Mouse (Mus musculus): ENCODE data around the gene Gm20388.

Gene Gm20388

DNA sequence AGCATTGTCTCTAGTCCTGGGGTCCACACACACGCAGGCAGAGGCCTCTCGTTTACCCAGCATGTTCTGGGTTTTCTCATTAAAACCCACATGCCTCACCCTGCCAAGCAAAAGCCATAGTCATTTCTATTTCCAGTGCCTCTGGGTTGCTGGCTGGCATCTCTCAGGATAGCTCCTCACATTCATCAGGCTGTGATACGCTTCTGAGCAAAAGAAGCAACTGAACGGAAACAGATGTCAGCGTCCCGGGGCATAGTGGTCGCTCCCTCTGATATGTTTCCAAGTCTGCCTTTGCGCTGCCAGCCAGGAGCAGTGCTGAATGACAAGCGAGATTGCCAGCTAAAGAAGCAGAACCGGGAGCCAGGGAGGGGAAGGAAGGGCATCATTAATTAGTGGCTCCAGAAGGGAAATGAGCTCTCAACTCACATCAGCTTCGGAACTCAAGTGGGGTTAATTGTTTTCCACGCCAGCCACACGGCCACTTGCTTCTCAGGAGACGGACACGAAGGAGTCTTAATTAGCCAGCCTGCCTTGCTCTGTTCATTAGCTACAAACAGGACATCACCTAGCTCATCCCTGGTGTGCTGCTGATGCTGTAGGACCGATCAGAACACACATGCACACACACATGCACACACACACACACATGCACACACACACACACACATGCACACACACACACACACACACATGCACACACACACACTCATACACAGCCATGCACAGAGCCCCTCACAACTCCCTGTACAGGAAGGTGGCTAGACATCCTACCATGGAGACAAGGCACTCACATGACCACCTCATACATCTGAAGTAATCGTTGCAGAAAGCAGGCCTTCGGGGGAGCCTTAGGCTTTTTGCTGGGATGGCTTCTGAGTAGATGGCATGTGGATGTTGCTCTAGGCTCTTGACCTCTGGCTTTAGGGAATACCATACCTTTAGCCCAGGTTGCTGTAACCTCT lies 4160.0 kb downstream of the Gm20388 start:
- DNase-seq (ENCODE audit: extremely low spot score, low spot score): no peak

DNA sequence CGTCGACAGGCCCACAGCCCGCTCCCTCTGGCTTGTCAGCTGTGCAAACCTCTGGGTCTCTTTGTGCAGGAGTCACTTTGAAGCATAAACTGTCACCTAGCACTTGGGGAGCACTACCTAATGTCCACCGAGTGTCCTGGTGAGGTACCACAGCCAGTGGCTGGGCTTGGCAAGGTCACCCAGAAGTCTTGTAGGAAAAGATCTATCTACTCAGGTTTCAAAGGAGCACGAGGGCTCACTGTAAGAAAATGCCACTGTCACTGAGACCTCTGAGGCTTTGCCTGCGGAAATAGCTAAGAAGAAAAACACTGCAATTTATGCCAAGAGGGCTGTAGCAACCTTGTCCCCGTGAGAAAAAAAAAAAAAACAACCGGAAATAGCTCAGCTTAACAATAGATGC lies 4165.3 kb downstream of the Gm20388 start:
- no peak for DNase-seq (ENCODE audit: extremely low spot score, low spot score)

DNA sequence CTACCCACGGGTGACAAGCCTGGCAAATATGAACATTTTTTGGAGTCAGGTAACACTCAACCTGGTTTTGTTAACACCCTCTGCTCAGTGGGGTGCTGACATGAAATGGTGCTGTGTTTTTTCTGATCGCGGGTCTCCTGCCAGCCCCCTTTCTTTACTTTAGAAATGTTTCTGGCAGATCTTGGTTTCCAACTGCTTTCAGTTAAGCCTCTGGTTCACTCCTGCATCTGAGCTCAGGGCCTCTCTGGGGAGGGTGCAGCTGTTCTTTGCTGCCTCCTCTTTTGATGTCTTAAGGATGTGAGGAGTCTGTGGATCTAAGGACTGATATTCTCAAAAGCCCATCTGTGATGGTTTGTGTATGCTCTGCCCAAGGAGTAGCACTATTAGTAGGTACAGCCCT lies 4165.8 kb downstream of the Gm20388 start:
- no peak for DNase-seq (ENCODE audit: extremely low spot score, low spot score)

DNA sequence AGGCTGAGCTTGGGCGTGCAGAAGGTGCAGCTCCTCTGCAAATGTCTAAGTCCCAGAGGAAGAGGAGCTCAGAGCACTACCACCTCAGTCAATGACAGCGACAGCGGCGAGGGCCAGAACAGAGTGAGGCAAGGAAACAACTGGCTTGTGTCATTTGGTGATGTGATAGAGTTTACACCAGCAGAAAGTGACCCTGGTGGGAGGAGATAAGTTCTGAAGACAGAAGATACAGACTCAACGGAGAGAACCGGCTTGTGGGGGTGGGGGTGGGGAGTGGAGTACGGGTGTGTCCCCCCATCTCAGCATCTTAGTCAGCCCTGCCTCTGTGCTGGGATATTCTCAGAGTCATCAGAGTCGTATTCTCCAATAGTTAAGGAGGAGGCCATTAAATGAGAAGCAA lies 4166.7 kb downstream of the Gm20388 start:
- no peak for DNase-seq (ENCODE audit: extremely low spot score, low spot score)

DNA sequence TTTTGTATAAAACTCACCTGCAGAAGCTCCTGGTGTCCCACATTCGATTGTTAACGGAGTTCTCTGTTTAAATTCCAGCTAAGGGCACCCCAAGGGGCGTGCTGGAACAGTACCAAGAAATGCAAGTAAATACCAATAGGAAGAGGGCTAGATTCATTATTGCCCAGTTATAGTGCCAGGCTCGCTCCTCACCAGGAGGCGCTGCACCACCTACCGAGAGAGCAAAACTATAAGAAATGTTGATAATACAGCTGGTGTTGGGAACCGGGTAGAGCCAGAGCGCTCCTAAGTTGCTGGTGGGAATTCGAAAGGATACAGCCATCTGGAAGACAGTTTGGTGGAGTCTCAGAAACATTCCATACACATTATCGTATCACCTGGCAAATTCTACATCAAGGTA lies 4167.4 kb downstream of the Gm20388 start:
- DNase-seq (ENCODE audit: extremely low spot score, low spot score): no peak

DNA sequence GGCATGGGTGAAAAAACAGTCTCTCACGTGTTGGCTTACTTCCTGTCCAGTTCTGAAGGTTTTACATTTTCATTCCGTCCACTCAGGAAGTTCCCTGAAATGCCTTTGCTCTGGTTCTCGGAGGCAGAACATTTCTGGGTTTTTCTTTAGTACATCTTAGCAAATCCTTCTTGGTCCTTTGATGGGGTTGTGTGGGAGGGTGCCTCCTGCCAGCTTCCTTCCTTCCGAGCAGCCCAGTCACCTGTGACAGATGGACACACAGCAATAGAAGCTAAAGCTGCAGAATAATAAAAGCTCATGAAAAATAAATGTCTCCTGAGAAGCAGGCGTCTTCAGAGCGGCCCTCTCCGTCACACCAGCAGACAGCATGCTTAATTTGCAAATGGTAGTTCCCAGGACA lies 4168.3 kb downstream of the Gm20388 start:
- DNase-seq (ENCODE audit: extremely low spot score, low spot score): no peak

DNA sequence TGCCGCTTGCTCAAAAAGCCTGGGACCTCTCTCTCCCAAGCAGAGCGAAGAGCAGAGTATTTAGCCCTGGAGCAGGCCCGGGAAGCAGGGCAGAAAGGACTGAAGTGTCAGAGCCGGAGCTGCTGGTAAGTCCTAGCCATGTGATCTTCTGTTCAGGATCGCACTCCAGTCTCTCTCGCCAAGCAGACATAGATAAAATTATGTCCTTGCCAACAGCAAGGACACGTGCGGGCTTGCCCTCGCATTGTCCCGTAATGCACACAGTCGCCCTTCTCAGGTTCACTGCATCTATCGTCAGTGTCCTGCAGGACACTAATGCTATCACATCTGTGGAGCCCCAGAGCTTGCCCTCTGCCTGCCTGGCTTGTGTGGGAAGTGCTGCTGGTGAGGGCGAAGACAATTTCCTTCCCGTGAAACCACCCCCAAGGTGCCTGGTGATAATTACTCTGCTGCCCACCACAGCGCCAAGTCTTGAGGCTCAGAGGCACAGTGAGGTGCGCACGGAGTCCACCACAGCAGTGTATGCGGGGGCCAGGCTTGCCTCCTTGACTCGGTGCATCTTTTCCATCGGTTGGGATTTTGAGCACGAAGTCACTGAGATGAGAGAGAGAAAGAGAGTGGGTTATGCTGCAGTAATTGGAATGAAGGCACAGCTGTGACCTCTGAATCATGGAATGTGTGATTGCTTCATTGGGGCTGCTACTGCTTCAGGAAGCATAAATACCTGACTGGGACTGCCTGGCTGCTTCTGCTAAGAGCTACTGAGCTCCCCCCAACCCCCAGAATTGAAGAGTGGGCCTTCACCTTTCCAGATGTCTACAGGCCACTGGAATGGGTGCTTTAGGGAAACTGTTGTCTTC lies 4170.1 kb downstream of the Gm20388 start:
- no peak for DNase-seq (ENCODE audit: extremely low spot score, low spot score)

DNA sequence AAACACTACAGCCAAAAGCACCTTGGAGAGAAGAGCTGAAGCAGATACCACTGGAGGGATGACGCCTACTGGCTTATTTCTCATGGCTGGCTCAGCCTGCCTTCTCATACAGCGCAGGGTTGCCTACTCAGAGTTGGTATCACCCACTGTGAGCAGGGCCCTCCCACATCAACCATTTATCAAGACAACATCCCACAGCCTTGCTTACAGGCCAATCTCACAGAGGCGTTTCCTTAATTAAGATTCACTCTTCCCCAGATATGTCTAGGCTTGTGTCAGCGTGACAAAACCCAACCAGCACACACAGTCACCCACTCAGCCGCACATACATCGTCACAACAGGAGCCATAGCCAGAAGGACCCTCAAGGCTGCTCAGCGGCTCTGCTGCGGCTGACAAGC lies 4172.0 kb downstream of the Gm20388 start:
- no peak for DNase-seq (ENCODE audit: extremely low spot score, low spot score)

DNA sequence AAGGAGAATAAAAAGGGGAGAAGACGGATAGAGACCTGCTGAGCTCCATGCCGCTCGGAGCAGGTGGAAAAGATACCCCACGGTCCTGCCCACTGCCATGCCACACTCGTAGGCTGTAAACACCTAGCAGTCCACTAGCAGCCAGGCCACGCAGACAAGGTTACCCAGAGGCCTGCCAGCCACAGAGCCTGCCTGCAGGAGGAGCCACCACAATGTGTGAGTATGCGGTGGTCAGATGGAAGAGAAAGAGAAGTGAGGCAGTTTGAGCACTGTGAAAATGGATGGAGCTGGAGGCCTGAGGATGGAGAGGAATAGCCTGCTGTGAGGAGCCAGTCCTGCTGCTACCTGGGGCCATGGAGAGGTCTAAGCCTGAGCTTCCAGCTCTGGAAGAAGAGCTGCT lies 4173.0 kb downstream of the Gm20388 start:
- DNase-seq (ENCODE audit: extremely low spot score, low spot score): no peak

DNA sequence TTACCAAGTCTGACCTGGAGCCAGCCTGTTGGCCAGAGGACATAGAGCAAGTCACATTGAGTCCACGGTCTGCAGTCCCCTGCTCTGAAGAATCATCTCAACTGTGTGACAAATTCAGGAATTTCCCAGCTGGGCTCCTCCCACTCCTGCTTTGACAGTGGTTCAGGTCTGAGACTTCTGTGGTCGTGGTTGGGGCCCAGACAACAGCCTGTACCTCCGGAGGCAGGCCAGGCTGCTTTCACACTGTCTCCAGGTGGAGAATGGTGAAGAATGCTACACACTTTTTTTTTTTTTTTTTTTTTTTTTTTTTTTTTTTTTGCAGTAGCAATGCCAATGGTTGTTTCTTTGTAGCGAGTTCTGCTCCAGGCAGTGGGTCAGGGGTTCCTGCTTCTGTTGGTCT lies 4175.0 kb downstream of the Gm20388 start:
- DNase-seq (ENCODE audit: extremely low spot score, low spot score): no peak

DNA sequence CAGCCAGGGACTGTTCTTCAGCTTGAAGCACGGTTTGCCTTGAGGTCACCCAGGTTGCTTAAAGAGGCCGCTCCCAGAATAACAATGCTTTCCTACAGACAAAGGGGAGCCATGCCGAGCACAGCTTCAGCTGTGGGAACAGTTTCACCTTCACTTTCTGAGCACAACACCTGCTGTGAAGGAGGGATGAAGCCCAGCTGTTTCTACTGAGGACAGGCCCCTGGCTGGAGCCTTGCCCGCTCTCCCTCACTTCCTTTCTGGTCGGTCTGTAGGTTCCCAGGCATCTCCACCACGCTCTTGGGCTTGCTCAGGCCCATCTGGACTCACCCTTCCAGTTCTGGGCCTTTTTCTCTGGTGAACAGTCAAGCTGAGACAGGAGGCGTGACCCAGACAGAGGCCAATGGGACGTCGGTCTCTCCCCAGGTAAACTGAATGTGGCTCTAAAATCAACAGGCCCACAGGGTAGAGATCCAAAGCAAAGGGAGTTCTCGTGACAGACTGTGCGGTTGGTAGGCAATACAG lies 4177.5 kb downstream of the Gm20388 start:
- no peak for DNase-seq (ENCODE audit: extremely low spot score, low spot score)

DNA sequence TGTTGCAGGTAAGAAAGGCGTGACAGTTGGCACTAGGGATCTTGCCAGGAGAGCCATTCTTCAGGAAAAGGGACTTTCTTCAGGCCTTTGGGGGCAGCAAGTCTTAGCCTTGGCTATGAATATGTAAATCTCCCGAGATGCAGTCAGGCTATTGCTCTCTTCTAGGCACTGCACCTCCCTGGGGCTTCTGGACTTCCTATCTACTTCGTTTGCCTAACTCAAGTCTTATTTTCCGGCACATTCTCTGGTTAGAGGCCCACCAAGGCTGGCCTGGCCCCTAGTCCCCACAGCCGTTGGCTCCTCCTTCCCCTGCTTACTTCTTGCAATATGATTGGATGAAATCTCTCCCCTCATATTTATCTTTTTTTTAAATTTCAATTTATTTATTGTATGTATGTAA lies 4178.4 kb downstream of the Gm20388 start:
- no peak for DNase-seq (ENCODE audit: extremely low spot score, low spot score)

DNA sequence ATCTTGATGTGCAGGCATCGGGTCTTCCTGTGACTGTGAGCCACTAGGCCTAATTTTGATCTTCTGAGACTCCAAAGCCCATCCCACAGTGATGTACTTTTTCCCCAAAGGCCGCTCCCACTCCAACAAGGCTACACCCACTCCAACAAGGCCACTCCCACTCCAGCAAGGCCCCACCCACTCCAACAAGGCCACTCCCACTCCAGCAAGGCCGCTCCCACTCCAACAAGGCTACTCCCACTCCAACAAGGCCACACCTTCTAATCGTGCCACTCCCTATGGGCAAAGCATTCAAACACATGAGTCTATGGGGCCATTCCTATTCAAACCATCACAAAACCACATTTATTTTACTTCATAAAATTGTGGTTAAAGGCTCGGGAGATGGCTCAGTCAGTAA lies 4179.8 kb downstream of the Gm20388 start:
- no peak for DNase-seq (ENCODE audit: extremely low spot score, low spot score)

DNA sequence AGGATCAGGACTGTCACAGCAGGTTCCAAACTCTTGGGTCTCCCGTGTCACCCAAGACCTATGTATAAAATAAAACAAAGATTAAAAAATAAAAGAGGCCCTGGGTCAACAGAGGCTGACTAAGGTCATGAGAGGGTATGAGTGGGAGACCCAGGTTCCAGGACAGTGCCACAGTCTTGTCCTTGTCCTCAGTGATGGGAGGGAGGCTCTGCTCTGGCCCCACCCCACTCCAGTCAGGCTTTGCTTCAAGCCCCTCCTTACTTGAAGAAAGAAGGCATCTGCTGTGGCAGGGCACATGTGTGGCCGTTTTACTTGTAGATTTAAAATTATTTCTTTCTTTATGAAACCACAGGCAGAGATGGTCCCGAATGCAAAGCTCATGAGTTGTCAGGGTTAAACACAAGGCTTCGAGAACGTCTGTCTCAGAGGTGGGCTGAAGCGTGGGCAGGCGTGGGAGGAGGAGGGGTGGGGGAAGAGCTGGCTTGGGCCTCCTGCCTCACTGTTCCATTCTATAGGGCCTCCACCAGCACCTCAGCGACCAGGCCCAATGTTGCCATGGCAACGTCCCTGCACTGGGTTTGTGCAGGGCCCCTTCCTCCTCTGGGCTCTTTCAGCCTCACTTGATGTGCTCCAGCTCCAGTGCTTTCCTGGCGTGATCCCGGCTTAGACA lies 4188.4 kb downstream of the Gm20388 start:
- DNase-seq (ENCODE audit: extremely low spot score, low spot score): peak; percentile 60

DNA sequence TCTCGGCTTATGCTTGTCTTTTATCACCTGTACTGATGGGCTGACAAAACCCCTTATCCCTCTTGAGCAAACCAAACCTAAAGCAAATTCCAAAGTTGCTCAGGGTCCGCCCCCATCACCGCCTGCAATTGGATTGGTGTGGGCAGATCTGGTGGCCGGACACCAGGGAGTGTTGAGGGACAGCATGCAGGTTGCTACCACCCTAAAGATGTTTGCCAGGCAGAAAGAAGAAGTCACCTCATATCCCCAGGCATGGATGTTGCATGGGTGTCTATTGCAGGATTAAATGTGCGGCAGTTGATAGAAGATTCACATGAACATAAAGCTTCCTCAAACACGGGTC lies 4189.0 kb downstream of the Gm20388 start:
- DNase-seq (ENCODE audit: extremely low spot score, low spot score): no peak

DNA sequence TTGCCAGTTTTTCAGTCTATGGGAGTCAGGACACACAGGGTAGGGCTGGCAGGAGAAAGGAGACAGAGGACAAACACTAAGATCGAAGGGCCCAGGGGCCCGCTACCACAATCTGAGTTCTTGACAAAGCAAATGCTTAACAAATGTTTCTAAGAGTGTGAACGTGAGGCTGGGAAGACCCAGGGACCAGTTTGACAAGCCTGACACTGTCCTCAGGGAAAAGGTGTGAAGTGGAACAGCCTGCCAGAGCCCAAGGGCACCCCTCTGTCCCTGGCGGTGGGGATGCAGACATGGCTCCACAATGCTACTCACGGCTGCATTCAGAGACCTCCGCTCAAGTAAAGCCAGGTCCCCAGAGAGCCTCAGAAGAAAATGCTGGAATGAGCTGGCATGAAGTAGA lies 4195.2 kb downstream of the Gm20388 start:
- no peak for DNase-seq (ENCODE audit: extremely low spot score, low spot score)

DNA sequence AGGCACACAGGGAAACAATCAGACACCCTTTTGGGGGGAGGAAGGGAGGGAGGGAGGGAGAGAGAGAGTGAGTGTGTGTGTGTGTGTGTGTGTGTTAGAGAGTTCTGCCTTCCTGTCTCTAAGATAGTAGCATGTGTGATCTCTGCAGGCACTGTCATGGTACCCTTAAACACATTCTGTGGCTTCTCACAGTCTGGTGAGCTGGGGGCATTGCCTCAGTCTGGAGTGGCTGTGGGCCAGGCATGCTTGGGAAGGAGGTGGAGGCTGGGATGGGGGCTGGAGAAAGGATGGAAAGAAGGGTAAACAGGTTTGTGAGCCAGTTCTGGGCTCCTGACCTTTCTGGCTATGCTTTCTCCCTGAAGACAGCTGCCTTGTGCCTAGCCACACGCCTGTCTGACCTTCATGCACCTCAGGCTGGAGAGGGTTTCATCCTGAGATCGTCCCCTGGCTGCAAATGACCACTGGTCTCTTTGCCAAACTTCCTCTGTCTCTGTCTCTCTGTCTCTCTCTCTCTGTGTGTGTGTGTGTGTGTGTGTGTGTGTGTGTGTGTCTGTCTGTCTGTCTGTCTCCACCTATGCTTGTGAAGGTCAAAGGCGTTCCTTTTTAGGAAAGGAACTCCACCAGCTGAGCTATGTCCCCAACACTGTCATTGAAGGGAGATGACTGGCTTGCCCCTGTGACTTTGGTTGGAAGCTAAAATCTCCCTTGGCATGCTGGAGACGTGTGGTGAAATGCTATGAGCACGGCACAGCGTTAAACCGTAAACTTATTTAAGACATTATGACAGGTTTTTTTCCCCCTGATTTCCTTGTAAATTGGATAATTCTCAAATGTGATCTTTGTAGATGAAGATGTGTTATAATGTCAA lies 4195.9 kb downstream of the Gm20388 start:
- DNase-seq (ENCODE audit: extremely low spot score, low spot score): no peak

DNA sequence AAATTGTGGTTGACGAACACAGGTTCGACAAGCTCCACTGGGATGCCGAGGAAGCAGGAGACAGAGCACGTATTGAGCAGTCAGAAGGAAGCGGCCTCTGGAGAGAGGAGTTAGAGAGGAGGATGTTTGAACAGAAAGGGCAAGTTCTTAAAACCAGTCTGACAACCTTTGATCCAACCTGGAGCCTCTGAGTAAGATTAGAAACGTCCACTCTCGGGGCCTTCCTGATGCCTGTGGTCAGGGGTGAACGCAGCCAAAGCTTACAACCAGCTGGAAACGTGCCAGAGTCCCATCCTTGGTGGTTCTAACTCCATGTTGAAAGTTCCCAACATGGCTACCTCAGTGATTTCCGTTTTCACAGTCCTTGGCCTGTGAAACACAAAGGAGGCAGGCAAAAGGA lies 4202.5 kb downstream of the Gm20388 start:
- DNase-seq (ENCODE audit: extremely low spot score, low spot score): no peak

DNA sequence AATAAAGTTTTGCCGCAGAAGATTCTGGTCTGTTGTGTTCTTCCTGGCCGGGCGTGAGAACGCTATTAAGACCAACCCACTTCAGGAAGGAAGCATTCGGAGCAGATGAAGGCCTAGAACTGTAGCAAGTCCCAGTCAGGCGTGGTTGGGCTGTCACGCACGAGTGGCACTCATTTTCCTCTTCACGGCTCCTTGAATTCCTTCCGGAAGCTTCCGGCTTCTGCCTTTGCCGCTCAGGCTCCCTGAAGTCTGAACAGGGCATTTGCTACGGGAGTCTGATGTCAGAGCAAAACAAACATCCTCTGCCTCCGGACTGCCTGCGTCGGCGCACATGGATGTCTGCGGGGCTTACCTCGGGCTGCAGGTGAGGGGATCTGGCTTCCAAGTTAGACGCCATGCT lies 4214.6 kb downstream of the Gm20388 start:
- no peak for DNase-seq (ENCODE audit: extremely low spot score, low spot score)

DNA sequence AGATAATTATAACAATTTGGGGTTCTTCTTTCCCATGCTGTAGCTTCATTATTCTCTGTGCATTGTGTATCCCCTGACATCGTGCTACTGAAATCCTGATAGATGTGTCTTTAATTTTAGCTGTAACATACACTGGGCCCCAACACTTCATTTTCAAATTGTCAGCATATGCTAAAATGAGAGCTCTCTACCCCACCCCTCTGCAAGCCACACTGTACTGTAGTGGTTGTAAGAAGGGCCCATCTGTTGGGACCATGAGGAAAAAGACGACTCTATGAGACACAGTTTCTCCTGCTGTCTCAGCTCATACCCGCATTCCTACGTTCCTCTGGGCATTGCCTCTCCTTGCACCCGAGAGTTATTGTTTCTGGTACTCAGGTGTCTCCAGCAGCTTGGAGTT lies 4226.6 kb downstream of the Gm20388 start:
- no peak for DNase-seq (ENCODE audit: extremely low spot score, low spot score)
